Mouse (Mus musculus) gastrocnemius, postnatal 4 days (tissue): ENCODE data around the gene Kcna5. TPM values are rescaled to one million over a fixed set of nuclear protein-coding genes. Genes with fewer than 3 reads are reported as not detected.

Source experiments
- DNase-seq, 2 experiments: peaks; one replicate each; pipeline ENCODE4 v3.0.0; 2021 to 2022; ENCODE audit warnings: low spot score in 2 of 2, mixed read lengths in 2 of 2
- long read RNA-seq, 2 experiments: library from polyadenylated mRNA; stranded (forward); transcript quantifications; one replicate each; pipeline ENCODE4 v2.0.0; 2021
- total RNA-seq, 2 experiments: library from RNA; stranded (reverse); gene quantifications; 2 replicates each; pipeline ENCODE4 v1.2.3; 2021

Gene Kcna5
- total RNA-seq: 1 to 10 TPM; 4.2 to 4.7 TPM
- long read RNA-seq, experiment 1, partial matches to known transcripts: 0 of 4 reads
- long read RNA-seq, experiment 1, other reads (novel, unspliced or antisense): 0 of 4 reads
- long read RNA-seq, experiment 2, transcript Kcna5-201 (1 exons, 2,862 nt): major isoform, 6 of 6 reads
- long read RNA-seq, experiment 2, partial matches to known transcripts: 0 of 6 reads
- long read RNA-seq, experiment 2, other reads (novel, unspliced or antisense): 0 of 6 reads

- DNase-seq: peak in 1 of 2 experiments; percentile 23
Observed at GRCm38 (mm10) chr6:126535208-126535910, at the start of gene Kcna5. Gene Kcna5 (minus strand): TSS chr6:126535412.

- peak in 1 of 2 experiments; percentile 30 for DNase-seq
Observed at GRCm38 (mm10) chr6:126583075-126583474, 47.9 kb upstream of the Kcna5 start.

- no peak for DNase-seq
Observed at GRCm38 (mm10) chr6:126581632-126582031, 46.4 kb upstream of the Kcna5 start.

DNA sequence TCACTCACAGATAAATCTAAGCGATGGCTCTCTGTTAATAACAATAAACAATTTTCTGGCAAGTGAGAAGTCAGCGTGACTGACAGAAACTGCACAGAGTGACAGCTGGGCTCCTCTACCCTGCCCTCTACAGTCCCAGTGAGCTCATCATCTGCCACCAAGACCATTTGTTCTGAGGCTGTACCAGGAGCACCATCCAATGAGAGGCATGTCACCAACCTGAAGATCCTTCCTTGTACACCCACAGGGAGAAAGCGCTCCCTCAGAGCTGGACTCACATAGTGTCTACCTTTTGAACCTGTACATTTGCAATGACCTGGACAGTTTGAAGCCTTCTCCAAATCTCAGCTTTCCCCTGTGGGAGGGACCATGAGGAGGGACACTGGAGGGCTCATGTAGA, 45.4 kb upstream of the Kcna5 start:
- no peak for DNase-seq

GRCm38 (mm10) chr6:126577415-126577814, 42.2 kb upstream of the Kcna5 start:
- no peak for DNase-seq

GRCm38 (mm10) chr6:126576566-126576965, 41.4 kb upstream of the Kcna5 start:
- DNase-seq: no peak

GRCm38 (mm10) chr6:126574778-126575177, 39.6 kb upstream of the Kcna5 start:
- DNase-seq: no peak

GRCm38 (mm10) chr6:126573021-126573420, 37.8 kb upstream of the Kcna5 start:
- no peak for DNase-seq

GRCm38 (mm10) chr6:126569809-126570208, 34.6 kb upstream of the Kcna5 start:
- no peak for DNase-seq

GRCm38 (mm10) chr6:126568046-126568830, 33.0 kb upstream of the Kcna5 start:
- no peak for DNase-seq

- no peak for DNase-seq
Observed at GRCm38 (mm10) chr6:126567326-126567725, 32.1 kb upstream of the Kcna5 start.

DNA sequence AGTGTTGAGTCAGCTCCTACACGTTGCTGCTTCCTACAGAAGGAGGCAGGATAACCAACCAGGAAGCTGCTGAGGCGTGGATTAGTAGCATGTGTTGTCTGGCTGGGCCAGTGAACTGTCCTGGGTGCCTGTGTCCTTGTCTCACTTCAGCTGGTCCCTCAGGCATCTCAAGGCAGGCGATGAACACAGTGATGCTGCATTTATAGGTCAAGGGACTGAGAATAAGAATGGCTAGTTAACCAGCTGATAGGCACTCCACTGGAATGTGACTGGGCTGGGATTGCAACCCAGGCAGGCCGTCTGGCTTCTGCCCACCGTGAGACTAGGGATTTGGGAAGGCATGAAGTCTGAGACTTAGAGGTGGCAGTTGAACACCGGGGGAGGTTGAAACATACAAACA, 29.2 kb upstream of the Kcna5 start:
- no peak for DNase-seq

GRCm38 (mm10) chr6:126563898-126564297, 28.7 kb upstream of the Kcna5 start:
- DNase-seq: peak; percentile 63 to 72

DNA sequence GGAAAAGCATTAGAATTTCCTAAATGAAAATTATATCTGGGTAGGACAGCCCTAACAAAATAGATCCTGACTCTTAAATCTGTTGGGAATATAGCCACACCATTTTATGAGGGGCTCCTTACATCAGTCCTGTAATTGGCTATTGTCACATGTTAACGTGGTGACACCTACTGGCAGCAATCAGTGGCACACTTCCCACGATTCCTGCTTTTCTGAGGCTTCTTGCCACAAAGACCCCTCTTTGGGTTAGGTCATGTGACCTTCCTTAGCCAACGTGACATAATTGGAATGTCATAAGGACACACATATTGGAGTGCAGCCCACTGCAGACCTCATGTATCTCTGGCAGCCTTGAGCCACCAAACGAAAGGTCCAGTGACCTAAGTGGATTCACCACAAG, 26.5 kb upstream of the Kcna5 start:
- no peak for DNase-seq

DNA sequence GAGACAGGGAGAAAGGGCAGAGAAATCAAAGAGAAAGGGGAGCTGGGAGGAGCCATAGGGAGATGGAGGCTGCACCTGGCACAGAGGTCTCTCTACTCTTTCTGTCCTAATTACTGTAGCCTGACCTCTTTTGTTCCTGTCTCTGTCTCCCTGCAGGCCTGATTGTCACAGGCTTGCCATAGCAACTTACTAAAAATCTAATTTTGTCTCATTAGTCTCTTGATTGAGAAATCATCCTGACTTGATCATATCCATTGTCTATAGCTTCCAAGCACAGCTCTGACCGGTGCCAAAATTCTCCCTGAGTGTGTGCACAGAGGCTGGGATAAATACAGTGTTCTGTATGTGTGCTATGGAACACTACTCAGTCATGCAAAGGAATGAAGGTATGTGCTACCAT, 25.5 kb upstream of the Kcna5 start:
- DNase-seq: no peak

- DNase-seq: no peak
Observed at GRCm38 (mm10) chr6:126560036-126560435, 24.8 kb upstream of the Kcna5 start.

GRCm38 (mm10) chr6:126558276-126558675, 23.1 kb upstream of the Kcna5 start:
- DNase-seq: no peak

- peak in 1 of 2 experiments; percentile 18 for DNase-seq
Observed at GRCm38 (mm10) chr6:126553812-126554211, 18.6 kb upstream of the Kcna5 start.

- no peak for DNase-seq
Observed at GRCm38 (mm10) chr6:126551862-126552395, 16.7 kb upstream of the Kcna5 start.

DNA sequence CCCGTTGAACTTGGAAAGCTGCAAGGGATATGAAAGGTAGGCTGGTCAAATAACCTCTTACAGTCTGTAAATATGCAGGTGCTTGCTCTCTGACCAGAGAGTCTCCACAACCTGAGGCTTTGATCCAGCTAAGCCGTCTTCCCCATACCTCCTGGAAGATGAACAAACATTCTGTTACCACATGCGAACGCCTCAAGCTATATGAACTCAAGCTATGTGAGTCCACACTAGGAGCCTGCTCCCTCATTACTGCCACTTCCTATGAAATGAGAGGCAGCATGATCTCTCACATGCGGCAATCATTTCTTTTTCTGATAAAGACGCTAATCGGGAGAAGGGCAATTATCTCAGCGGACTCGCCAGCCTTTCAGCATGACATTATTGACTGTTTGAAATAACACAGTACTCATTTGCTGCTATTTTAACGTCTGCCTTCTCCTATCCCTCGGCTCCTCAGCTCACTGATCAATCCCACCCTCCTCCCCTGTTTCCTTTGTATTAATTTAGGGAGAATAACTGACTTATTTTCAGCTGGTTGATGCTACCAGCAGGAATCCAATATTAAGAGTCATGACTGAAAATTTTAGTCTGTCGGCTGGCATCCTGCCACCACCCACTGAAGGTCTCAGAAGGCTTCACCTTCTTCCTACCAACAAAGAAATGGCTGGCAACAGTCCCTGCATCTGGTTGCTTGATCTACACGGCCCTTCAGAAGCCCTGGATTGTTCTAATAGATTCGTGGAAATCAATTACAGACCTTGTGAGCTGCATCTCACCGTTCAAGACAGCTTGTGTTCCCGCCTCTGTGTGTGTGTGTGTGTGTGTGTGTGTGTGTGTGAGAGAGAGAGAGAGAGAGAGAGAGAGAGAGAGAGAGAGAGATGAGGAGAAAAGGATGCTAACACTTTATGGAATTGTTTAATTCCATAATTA, 9.2 kb upstream of the Kcna5 start:
- DNase-seq: no peak

- DNase-seq: no peak
Observed at GRCm38 (mm10) chr6:126542724-126543123, 7.5 kb upstream of the Kcna5 start.
